Mouse (Mus musculus) liver, postnatal 0 days (tissue): ENCODE results near the gene Cd84.
A peak's percentile ranks its signal among the peaks of the same experiment; 100 is the strongest.

ENCODE experiments used
- CTCF ChIP-seq: sonication (generic); IDR thresholded peaks from 2 replicates; pipeline ENCODE4 v1.5.1; 2016; ENCODE audit warnings: antibody characterized with exemption, low read depth
- EP300 ChIP-seq: IDR thresholded peaks from 2 replicates; pipeline ENCODE4 v1.6.1; 2016; ENCODE audit warnings: antibody characterized with exemption, low read depth, mild to moderate bottlenecking

DNA sequence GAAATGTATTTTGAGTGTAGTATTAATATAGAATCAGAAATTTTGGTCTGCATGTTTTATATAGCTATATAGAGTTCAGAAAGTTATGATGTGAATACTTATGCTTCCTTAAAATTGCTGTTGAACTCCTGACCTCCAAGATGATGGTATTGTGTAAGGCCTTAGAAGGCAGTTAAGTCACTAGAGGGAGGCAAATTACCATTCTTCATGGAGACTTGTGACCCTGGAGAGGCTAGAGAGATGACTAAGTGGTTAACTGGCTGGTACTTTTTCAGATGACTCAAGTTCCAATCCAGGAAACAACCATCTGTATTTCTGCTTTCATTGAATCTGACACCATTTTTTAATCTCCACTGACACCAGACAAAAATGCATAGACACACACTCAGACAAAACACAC lies 11.8 kb upstream of the Cd84 start:
- TF ChIP-seq CTCF: peak; percentile 50
- no peak for TF ChIP-seq EP300
